Mouse (Mus musculus) embryonic facial prominence, embryonic 12.5 days (tissue): ENCODE measurements around the gene Ankdd1b. TPM values are rescaled to one million over a fixed set of nuclear protein-coding genes. Genes with fewer than 3 reads are reported as not detected.

Experiments used
- ATAC-seq: fragments of 200-750 bp; cut with Nextera tagmentation; 2 replicates; pipeline ENCODE4 v1.8.0; 2017; ENCODE audit not compliant: insufficient number of reproducible peaks, insufficient read depth, low FRiP score, low TSS enrichment
- H3K27ac ChIP-seq: fragments of 300-500 bp; sonication (generic); 2 replicates; pipeline ENCODE4 v1.5.1; 2016; ENCODE audit warnings: mild to moderate bottlenecking
- H3K27me3 ChIP-seq: fragments of 300-500 bp; sonication (generic); 2 replicates; pipeline ENCODE4 v1.6.1; 2016; ENCODE audit warnings: mild to moderate bottlenecking, moderate library complexity
- H3K36me3 ChIP-seq: fragments of 300-500 bp; sonication (generic); 2 replicates; pipeline ENCODE4 v1.6.1; 2016; ENCODE audit warnings: mild to moderate bottlenecking
- H3K4me1 ChIP-seq: fragments of 300-500 bp; sonication (generic); 2 replicates; pipeline ENCODE4 v1.6.1; 2016
- H3K4me2 ChIP-seq: fragments of 300-500 bp; sonication (generic); replicated peaks from 2 replicates; pipeline ENCODE4 v1.6.1; 2016; ENCODE audit warnings: mild to moderate bottlenecking, moderate library complexity
- H3K4me3 ChIP-seq: fragments of 300-500 bp; sonication (generic); 2 replicates; pipeline ENCODE4 v1.5.1; 2016; ENCODE audit warnings: mild to moderate bottlenecking
- H3K9ac ChIP-seq: fragments of 300-500 bp; sonication (generic); 2 replicates; pipeline ENCODE4 v1.6.1; 2016; ENCODE audit warnings: mild to moderate bottlenecking, moderate library complexity
- H3K9me3 ChIP-seq: fragments of 300-500 bp; sonication (generic); 2 replicates; pipeline ENCODE4 v1.6.1; 2016; ENCODE audit warnings: mild to moderate bottlenecking, moderate library complexity
- WGBS: fragments of 180-500 bp; shearing (Covaris S2); methylation state at CpG from one replicate; pipeline ENCODE4 v1.1.7; 2016; 5-methylcytosine and 5-hydroxymethylcytosine counted together
- polyA plus RNA-seq: library from polyadenylated mRNA; unstranded; fragments of >200 nt; fragmentation: Nextera tagmentation; extraction: Ambion mirVana; gene quantifications from 2 replicates; pipeline ENCODE4 v1.2.1, GENCODE M21; 2016

Gene Ankdd1b
- polyA plus RNA-seq, 1 experiment from 2014 or later = 0.09 TPM

DNA sequence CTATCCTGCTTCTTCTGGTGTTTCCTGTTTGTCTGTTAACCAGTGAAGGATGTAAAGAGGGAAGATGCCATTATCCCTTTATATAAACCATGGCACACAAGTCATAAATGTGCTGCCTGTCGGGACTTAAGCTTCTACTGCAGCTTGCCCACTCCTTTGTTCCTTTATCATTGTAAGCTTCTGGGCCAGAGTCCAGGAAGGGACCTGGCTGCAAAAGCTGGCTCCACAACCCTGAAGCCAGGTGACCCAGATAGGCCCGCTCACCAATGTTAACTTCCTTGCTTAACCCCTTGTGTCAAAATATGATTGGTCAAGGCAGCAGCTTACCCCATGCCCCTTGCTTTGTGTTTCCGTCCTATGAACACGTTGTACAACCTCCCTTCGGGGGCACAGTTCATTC is 42.5 kb downstream of the Ankdd1b start:
- 81% methylated on average over 5 of the region's 5 CpGs for WGBS
- H3K4me1 ChIP-seq = 0 out of 2 replicates have a peak, but pooled peaks cover 5% of the 10 kb centered on the region
- no peaks in the 10 kb centered on the region for H3K27me3 ChIP-seq
- H3K9ac ChIP-seq = no peak overlapping the region
- no peak overlapping the region for H3K4me2 ChIP-seq
- H3K36me3 ChIP-seq = no peaks in the 10 kb centered on the region
- H3K27ac ChIP-seq = no peak overlapping the region
- no peak for ATAC-seq
- H3K9me3 ChIP-seq = no peaks in the 10 kb centered on the region
- no peak overlapping the region for H3K4me3 ChIP-seq

DNA sequence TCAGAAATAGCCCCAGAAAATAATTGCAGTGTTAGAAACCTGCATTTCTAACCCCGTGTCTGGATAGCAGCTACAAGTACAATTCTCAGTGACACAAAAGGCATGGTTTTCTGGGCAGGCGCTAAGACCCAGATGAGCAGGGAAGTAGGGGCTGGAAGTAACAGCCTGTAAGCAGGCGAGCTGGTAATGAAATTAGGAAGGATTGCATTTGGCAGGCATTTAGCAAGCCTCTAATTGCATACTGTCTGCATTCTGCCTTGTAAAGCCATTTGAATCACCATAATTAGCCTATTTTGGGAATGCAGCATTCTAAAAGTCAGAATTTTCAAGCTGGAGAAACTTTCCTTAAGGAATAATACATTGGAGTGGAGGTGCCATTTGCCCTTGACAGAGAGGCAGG is 45.0 kb downstream of the Ankdd1b start:
- H3K36me3 ChIP-seq = no peaks in the 10 kb centered on the region
- H3K9me3 ChIP-seq = no peaks in the 10 kb centered on the region
- H3K4me1 ChIP-seq = 0 out of 2 replicates have a peak, but pooled peaks cover 5% of the 10 kb centered on the region
- no peak overlapping the region for H3K4me3 ChIP-seq
- H3K4me2 ChIP-seq = no peak overlapping the region
- H3K9ac ChIP-seq = no peak overlapping the region
- no peak for ATAC-seq
- 39% methylated on average over 3 of the region's 3 CpGs for WGBS
- H3K27ac ChIP-seq = no peak overlapping the region
- H3K27me3 ChIP-seq = no peaks in the 10 kb centered on the region

DNA sequence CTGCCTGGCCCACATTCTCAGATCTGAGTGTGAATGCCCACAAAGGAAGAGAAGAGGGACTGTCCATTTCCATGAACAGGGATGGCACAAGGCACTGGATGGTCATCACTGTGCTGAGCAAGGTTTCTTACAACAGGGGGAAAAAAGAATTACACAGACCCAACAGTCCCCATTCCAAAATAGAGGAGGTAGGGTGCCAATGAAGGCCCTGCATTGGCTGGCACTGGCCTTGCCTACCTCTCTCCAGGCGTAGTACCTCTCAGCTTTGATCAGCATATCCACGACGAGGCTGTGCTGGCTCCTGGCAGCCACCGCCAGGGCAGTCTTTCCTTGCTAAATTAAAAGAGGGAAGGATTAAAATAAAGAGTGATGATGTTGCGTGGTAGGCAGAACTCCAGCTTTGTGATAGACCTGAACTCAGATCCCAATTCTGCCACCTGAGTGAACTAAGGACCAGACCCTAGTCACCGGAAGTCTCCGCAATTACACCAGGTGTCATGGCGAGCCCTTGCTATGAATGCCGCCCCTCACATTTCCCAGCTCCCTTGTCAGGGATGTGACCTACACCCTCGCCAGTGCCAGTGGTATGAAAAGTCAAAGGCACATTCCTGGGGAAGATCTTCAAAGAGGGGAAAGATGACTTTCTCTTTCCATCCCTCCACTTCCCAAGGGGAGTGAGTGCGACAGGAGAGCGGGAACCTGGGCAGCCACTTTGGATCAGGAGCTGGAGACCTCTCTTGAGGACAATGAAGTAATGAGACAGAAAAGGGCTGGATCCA is 46.3 kb downstream of the Ankdd1b start:
- H3K9ac ChIP-seq = no peak overlapping the region
- 91% methylated on average over 12 of the region's 12 CpGs for WGBS
- H3K4me1 ChIP-seq = 0 out of 2 replicates have a peak, but pooled peaks cover 5% of the 10 kb centered on the region
- H3K27ac ChIP-seq = no peak overlapping the region
- H3K4me2 ChIP-seq = no peak overlapping the region
- H3K9me3 ChIP-seq = no peaks in the 10 kb centered on the region
- H3K36me3 ChIP-seq = no peaks in the 10 kb centered on the region
- no peaks in the 10 kb centered on the region for H3K27me3 ChIP-seq
- no peak for ATAC-seq
- H3K4me3 ChIP-seq = no peak overlapping the region

DNA sequence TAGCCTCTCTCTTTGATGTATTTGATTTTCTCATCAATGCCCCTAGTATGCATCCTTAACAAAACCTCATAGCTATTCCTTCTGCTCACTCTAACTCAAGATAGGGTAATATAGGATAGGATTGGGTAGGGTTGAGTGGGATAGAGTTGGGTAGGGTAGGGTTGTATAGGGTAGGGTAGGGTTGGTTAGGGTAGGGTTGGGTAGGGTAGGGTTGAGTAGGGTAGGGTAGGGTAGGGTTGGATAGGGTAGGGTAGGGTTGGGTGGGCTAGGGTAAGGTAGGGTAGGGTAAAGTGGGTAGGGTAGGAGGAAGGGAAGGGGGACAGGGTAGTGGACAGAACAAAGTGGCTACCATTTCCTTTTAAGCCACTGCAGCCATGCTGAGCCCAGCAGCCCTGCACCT is 49.8 kb downstream of the Ankdd1b start:
- no peak overlapping the region for H3K9ac ChIP-seq
- no peaks in the 10 kb centered on the region for H3K9me3 ChIP-seq
- H3K4me2 ChIP-seq = no peak overlapping the region
- H3K27me3 ChIP-seq = no peaks in the 10 kb centered on the region
- H3K4me1 ChIP-seq = no peaks in the 10 kb centered on the region
- H3K4me3 ChIP-seq = no peak overlapping the region
- no peak for ATAC-seq
- no peak overlapping the region for H3K27ac ChIP-seq
- peaks cover 12% of the 10 kb centered on the region for H3K36me3 ChIP-seq

DNA sequence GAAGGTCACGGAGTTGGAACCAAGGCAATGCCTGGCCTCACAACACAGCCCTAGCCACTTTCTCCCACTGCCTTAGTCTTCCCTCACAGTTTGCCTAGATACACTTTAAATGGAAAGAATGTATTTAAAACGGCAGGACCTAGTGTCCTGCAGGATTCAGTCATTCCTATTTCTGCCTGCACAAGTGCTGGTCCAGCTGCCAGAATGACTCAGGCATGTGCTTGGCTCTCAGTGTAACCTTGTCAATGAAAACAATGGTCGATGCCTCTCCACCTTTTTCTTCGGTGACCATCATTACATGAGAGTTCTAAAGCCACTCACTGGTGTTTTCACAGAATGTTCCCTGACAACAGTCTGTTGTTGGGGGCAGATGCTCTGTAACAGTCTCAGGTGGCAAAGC is 52.5 kb downstream of the Ankdd1b start:
- H3K9ac ChIP-seq = no peak overlapping the region
- H3K27me3 ChIP-seq = no peaks in the 10 kb centered on the region
- WGBS = 87% methylated on average over 4 of the region's 4 CpGs
- no peak for ATAC-seq
- no peak overlapping the region for H3K27ac ChIP-seq
- H3K4me2 ChIP-seq = no peak overlapping the region
- peaks cover 29% of the 10 kb centered on the region for H3K36me3 ChIP-seq
- no peak overlapping the region for H3K4me3 ChIP-seq
- no peaks in the 10 kb centered on the region for H3K9me3 ChIP-seq
- H3K4me1 ChIP-seq = no peaks in the 10 kb centered on the region

DNA sequence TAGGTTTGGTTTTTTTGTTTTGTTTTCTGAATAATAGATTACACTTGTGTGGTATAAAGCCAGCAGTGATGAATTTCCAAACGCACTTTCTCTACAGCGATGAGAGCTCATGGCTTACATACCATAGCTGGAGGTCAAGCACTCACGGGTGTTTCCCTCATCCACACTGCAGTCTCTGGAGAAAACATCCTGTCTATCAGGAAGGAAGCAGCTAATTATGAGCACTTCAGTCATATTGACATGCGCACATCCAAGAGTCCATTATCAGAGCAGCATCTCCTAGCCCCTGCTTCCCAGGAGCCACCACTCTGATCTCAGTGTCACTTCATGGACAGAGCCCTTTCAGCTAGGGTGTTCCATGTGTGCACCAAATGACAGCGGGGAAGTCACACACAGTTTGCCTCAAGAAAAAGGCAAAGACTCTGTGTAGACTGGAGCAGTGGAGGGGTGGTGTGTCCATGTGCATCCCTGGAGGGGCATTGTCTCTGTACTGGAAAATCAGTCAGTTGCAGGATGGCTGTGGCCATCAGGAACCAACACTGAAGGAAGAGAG is 53.7 kb downstream of the Ankdd1b start:
- H3K4me1 ChIP-seq = no peaks in the 10 kb centered on the region
- H3K4me3 ChIP-seq = no peak overlapping the region
- H3K27me3 ChIP-seq = no peaks in the 10 kb centered on the region
- no peak overlapping the region for H3K9ac ChIP-seq
- no peaks in the 10 kb centered on the region for H3K9me3 ChIP-seq
- H3K36me3 ChIP-seq = peaks cover 34% of the 10 kb centered on the region
- H3K4me2 ChIP-seq = no peak overlapping the region
- H3K27ac ChIP-seq = no peak overlapping the region
- WGBS = 80% methylated on average over 5 of the region's 5 CpGs
- no peak for ATAC-seq

DNA sequence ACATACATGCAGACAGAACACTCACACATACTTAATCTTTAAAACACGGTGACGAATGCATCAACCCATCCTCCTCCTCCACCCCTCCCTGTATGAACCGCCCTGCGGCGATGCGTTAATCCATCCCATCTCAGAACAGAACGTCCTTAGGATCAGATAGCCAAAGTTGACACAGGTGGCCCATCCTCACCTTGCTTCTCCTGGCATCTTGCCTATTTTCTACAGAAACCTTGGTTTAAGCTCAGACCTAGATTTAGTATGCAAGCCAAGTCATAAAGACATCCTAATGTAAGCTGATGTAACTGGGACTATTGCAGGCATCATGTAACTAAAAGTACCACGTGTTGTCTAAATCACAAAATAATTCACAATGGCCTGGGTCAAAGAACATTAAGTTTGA is 54.6 kb downstream of the Ankdd1b start:
- no peak overlapping the region for H3K9ac ChIP-seq
- H3K4me3 ChIP-seq = no peak overlapping the region
- H3K4me1 ChIP-seq = no peaks in the 10 kb centered on the region
- no peak overlapping the region for H3K27ac ChIP-seq
- H3K27me3 ChIP-seq = no peaks in the 10 kb centered on the region
- no peak overlapping the region for H3K4me2 ChIP-seq
- no peaks in the 10 kb centered on the region for H3K9me3 ChIP-seq
- H3K36me3 ChIP-seq = peaks cover 41% of the 10 kb centered on the region
- WGBS = 91% methylated on average over 8 of the region's 8 CpGs
- no peak for ATAC-seq

DNA sequence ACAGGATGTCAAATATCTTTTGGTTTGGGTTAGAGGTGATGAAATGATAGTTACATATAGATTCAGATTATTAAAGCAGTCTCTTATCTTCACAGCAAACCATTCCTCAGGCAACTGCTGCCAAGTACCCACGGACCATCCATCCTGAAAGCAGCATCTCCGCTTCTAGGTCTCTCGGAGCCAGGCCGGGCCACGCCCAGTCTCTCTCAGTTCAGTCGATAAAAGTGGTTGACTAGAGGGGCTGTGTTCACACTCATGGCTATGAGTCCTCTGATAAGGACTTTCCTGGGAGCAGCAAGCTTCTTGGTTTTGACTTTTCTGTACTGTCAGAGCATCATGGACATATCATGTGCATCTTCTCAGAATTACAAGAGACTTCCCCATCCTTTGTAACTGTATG is 56.6 kb downstream of the Ankdd1b start:
- H3K27ac ChIP-seq = no peak overlapping the region
- H3K9ac ChIP-seq = no peak overlapping the region
- H3K9me3 ChIP-seq = no peaks in the 10 kb centered on the region
- no peaks in the 10 kb centered on the region for H3K27me3 ChIP-seq
- H3K4me1 ChIP-seq = no peaks in the 10 kb centered on the region
- no peak overlapping the region for H3K4me3 ChIP-seq
- no peak for ATAC-seq
- WGBS = 92% methylated on average over 6 of the region's 6 CpGs
- H3K36me3 ChIP-seq = peaks cover 45% of the 10 kb centered on the region
- no peak overlapping the region for H3K4me2 ChIP-seq

DNA sequence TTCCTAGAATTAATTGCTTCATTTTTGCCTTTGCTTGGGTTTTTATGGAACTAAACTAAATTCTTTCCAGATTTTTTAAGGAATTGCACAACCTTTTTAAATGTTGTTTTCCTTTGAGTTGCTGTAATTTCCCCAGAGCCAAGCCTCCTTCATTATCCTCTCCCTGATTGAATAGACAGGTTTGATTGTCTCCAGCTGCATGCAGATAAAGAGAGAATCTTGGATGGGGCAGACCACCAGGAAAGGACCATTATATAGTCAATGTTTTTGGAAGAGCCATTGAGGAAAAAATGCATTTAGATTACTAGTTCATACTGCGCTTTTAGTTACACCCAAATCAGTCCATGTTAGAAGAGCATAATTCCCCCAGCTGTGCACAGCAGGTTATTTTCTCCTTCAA is 62.2 kb downstream of the Ankdd1b start:
- no peak overlapping the region for H3K4me2 ChIP-seq
- H3K4me1 ChIP-seq = no peaks in the 10 kb centered on the region
- H3K4me3 ChIP-seq = no peak overlapping the region
- H3K9ac ChIP-seq = no peak overlapping the region
- H3K9me3 ChIP-seq = no peaks in the 10 kb centered on the region
- H3K27me3 ChIP-seq = no peaks in the 10 kb centered on the region
- 65% methylated on average over 1 of the region's 1 CpGs for WGBS
- H3K27ac ChIP-seq = 0 out of 2 replicates have a peak overlapping the region, but pooled peaks have one; percentile 46
- H3K36me3 ChIP-seq = peaks cover 45% of the 10 kb centered on the region
- ATAC-seq = no peak

DNA sequence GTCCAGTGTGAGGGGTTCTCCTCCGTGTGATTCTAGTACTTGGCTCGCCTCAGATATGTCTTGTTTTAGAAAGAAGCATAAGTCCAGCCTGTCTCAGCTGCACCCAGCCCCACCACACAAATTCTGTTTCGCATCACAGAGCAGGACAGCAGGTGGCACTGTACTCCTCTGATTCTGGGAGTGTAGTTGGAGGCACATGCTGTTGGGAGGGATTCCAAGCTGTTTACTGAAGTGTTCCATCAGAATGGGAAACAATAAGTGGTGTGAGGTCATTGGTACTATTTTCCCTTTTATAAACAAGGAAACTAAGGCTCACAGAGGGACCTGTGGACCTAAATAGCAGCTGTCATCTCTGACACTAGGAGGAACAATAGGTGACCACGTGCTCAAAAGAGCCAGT is 64.0 kb downstream of the Ankdd1b start:
- Histone ChIP-seq H3K4me2 (no peak overlapping the region), H3K9ac (no peak overlapping the region), H3K4me3 (no peak overlapping the region), H3K27me3 (no peaks in the 10 kb centered on the region), H3K4me1 (no peaks in the 10 kb centered on the region), H3K27ac (no peak overlapping the region), H3K9me3 (no peaks in the 10 kb centered on the region), H3K36me3 (peaks cover 49% of the 10 kb centered on the region)
- ATAC-seq = no peak
- 83% methylated on average over 4 of the region's 4 CpGs for WGBS

DNA sequence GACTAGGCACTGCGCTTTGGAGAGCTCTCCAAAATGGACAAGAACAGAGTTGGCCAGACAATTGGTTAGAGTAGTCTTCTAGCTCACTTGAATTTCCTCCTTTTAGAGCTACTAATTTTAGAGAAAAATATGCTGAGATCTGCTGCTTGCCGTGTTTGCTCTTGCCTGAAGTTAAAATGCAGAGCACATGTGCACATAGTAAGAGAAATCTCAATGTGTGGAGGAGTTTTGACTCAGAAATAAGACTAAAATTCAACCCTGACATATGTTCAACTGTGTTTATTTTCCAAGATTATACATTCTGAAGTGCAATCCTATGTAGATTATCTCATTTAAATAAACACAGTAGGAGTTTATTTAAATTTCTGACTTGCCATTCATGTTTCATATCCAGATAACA is 65.5 kb downstream of the Ankdd1b start:
- Histone ChIP-seq H3K4me2 (no peak overlapping the region), H3K27ac (no peak overlapping the region), H3K36me3 (peaks cover 51% of the 10 kb centered on the region), H3K4me1 (no peaks in the 10 kb centered on the region), H3K4me3 (no peak overlapping the region), H3K27me3 (no peaks in the 10 kb centered on the region), H3K9ac (no peak overlapping the region), H3K9me3 (no peaks in the 10 kb centered on the region)
- WGBS = 91% methylated on average over 2 of the region's 2 CpGs
- ATAC-seq = no peak

DNA sequence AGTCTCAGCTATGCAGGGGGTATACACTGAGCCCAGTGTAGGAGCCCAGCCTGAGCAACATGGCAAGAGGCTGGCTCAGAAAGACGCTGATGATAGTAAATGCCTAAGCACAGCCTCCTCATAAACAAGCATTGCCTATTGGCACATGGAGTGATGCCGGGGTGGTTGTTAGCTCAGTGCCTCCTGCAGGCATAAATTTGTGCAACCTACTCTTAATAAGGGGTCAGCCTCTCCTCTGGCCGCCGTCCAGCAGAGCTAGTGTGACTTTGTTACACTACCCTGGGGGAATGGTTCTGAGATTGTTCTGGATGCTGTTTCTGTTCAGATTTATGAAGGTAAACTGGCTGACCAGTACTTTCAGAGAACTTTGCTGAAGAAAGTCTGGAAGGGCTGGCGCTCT is 69.7 kb downstream of the Ankdd1b start:
- Histone ChIP-seq H3K4me3 (no peak overlapping the region), H3K4me1 (no peaks in the 10 kb centered on the region), H3K4me2 (no peak overlapping the region), H3K27me3 (no peaks in the 10 kb centered on the region), H3K36me3 (peaks cover 80% of the 10 kb centered on the region), H3K27ac (no peak overlapping the region), H3K9me3 (no peaks in the 10 kb centered on the region), H3K9ac (no peak overlapping the region)
- WGBS = 94% methylated on average over 5 of the region's 5 CpGs
- no peak for ATAC-seq
